Comparison of ENCODE assay signal across 16 mouse cellular contexts in the genomic region with DNA sequence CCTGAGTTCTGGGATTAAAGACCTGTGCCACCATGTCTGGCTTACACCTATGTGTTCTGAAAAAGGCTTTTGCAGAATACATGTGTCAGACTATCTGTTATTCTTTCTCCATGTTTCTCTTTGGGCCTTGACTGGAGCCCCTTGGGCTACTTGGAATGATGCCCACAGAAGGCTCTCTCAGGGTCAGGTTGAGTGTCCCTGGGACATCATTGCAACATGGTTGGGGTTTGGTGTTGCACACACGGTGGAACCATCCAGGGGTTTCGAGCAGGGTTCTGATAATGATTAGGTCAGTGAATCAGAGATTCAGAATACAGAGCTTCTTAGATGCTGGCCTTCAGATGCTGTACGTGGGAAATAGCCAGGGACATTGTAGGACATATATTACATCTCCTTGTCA. TPM values are rescaled to one million over a fixed set of nuclear protein-coding genes. Genes with fewer than 3 reads are reported as not detected.
"Had no signal": no experiment of that assay in that cellular context is flagged by ENCODE, and none has a peak within 500 bp of the region (broad histone marks: within the 10 kb centered on the region; RNA-seq: fewer than 3 reads in every experiment).

No protein-coding gene starts in this region.

- DNase-seq: kidney, adult 9 months; kidney, postnatal 36 days; layer of hippocampus, adult 9-11 months; layer of hippocampus, postnatal 36 days; liver, embryonic 13.5 days; lung, adult 18-20 months; right cerebral cortex, postnatal 14 days had no signal

- ATAC-seq: midbrain, embryonic 13.5 days had no signal

- H3K27me3 ChIP-seq: limb, embryonic 15.5 days; liver, embryonic 13.5 days; midbrain, embryonic 13.5 days had no signal

- H3K27ac ChIP-seq: kidney, postnatal 0 days; limb, embryonic 15.5 days; liver, embryonic 13.5 days; midbrain, embryonic 13.5 days had no signal

- H3K36me3 ChIP-seq: limb, embryonic 15.5 days; liver, embryonic 13.5 days; midbrain, embryonic 13.5 days had no signal

- H3K4me3 ChIP-seq: limb, embryonic 15.5 days; liver, embryonic 13.5 days; midbrain, embryonic 13.5 days had no signal

- H3K9ac ChIP-seq: limb, embryonic 15.5 days; liver, embryonic 13.5 days; midbrain, embryonic 13.5 days had no signal

- H3K4me2 ChIP-seq: limb, embryonic 15.5 days; liver, embryonic 13.5 days; midbrain, embryonic 13.5 days had no signal

- H3K4me1 ChIP-seq: limb, embryonic 15.5 days; liver, embryonic 13.5 days had no signal

- H3K9me3 ChIP-seq: limb, embryonic 15.5 days; liver, embryonic 13.5 days; midbrain, embryonic 13.5 days had no signal

RNA-seq across cellular contexts. Expression of a gene that starts 4.7 kb away (rescaled TPM):
- total RNA-seq: layer of hippocampus, adult 18-20 months; layer of hippocampus, postnatal 36 days; left cerebral cortex, adult 8-10 months; left cerebral cortex, postnatal 25 days; midbrain, postnatal 0 days had no signal
- polyA plus RNA-seq: limb, embryonic 11.5 days; liver, embryonic 13.5 days; midbrain, embryonic 13.5 days; neural tube, embryonic 14.5 days had no signal
